Mouse (Mus musculus) intestine, postnatal 0 days (tissue): ENCODE measurements at regions not wholly inside any gene's neighbourhood (a gene's known extent, or its start where the extent isn't known, plus 50 kb on each side); places are given as distances from the start of the nearest gene placed in this dataset.
"Not testable (repeated sequence)": the region's sequence is repeated elsewhere in the genome, so short reads cannot be mapped to it uniquely, and the experiment has no call there.

ENCODE experiments used
- ATAC-seq: fragments of 200-750 bp; cut with Nextera tagmentation; 2 replicates; pipeline ENCODE4 v1.8.0; 2017; ENCODE audit warnings: mild to moderate bottlenecking, moderate TSS enrichment, moderate library complexity
- H3K27ac ChIP-seq: fragments of 300-500 bp; sonication (generic); 2 replicates; pipeline ENCODE4 v1.5.1; 2014; ENCODE audit warnings: mild to moderate bottlenecking, low read depth, low read length, moderate library complexity
- H3K27me3 ChIP-seq: fragments of 300-500 bp; sonication (generic); replicated peaks from 2 replicates; pipeline ENCODE4 v1.6.1; 2014; ENCODE audit warnings: low read length, mixed read lengths; ENCODE audit not compliant: control insufficient read depth, insufficient read depth
- H3K36me3 ChIP-seq: fragments of 300-500 bp; sonication (generic); 2 replicates; pipeline ENCODE4 v1.6.1; 2014; ENCODE audit warnings: mild to moderate bottlenecking, moderate library complexity; ENCODE audit not compliant: control insufficient read depth, insufficient read depth
- H3K4me1 ChIP-seq: fragments of 300-500 bp; sonication (generic); replicated peaks from 2 replicates; pipeline ENCODE4 v1.6.1; 2014; ENCODE audit warnings: antibody characterized with exemption, low read length, mixed read lengths; ENCODE audit not compliant: control insufficient read depth, insufficient read depth
- H3K4me2 ChIP-seq: fragments of 300-500 bp; sonication (generic); replicated peaks from 2 replicates; pipeline ENCODE4 v1.6.1; 2014; ENCODE audit warnings: low read depth, mild to moderate bottlenecking, moderate library complexity
- H3K4me3 ChIP-seq: fragments of 300-500 bp; sonication (generic); 2 replicates; pipeline ENCODE4 v1.5.1; 2014; ENCODE audit warnings: low read depth, low read length
- H3K9ac ChIP-seq: fragments of 300-500 bp; sonication (generic); 2 replicates; pipeline ENCODE4 v1.6.1; 2014; ENCODE audit warnings: mild to moderate bottlenecking, low read depth, low read length
- H3K9me3 ChIP-seq: fragments of 300-500 bp; sonication (generic); 2 replicates; pipeline ENCODE4 v1.6.1; 2016; ENCODE audit warnings: mixed run types; ENCODE audit not compliant: control insufficient read depth
- CTCF ChIP-seq: sonication (generic); IDR thresholded peaks from 2 replicates; pipeline ENCODE4 v1.5.1; 2016; ENCODE audit warnings: low read depth, mild to moderate bottlenecking, control low read depth, antibody characterized with exemption, moderate library complexity
- WGBS: fragments of 180-500 bp; shearing (Covaris S2); extraction: QIAGEN DNeasy Blood & Tissue Kit; methylation state at CpG from one replicate; pipeline ENCODE4 v1.1.7; 2014; 5-methylcytosine and 5-hydroxymethylcytosine counted together

- Histone ChIP-seq H3K27me3 (no peaks in the 10 kb centered on the region), H3K9ac (no peak overlapping the region), H3K36me3 (no peaks in the 10 kb centered on the region), H3K9me3 (no peaks in the 10 kb centered on the region), H3K4me2 (0 out of 2 replicates have a peak overlapping the region, but pooled peaks have one; percentile 39), H3K27ac (no peak overlapping the region), H3K4me3 (no peak overlapping the region), H3K4me1 (no peaks in the 10 kb centered on the region)
- no peak for ATAC-seq
- 20% methylated on average over 10 of the region's 10 CpGs for WGBS
- no peak for TF ChIP-seq CTCF
Measured at GRCm38 (mm10) chr12:25475180-25475758, 378.3 kb upstream of the Id2 start.

- WGBS = 82% methylated on average over 10 of the region's 10 CpGs
- Histone ChIP-seq H3K27ac (no peak overlapping the region), H3K36me3 (no peaks in the 10 kb centered on the region), H3K9ac (no peak overlapping the region), H3K4me2 (no peak overlapping the region), H3K27me3 (no peaks in the 10 kb centered on the region), H3K4me3 (no peak overlapping the region), H3K9me3 (no peaks in the 10 kb centered on the region), H3K4me1 (no peaks in the 10 kb centered on the region)
- TF ChIP-seq CTCF = no peak
- ATAC-seq = no peak
Measured at GRCm38 (mm10) chr12:25469181-25469580, 372.2 kb upstream of the Id2 start.

- 57% methylated on average over 12 of the region's 12 CpGs for WGBS
- 0 out of 2 replicates have a peak, but pooled peaks have one; percentile 28 for ATAC-seq
- H3K4me3 ChIP-seq = no peak overlapping the region
- no peak overlapping the region for H3K4me2 ChIP-seq
- H3K27ac ChIP-seq = no peak overlapping the region
- no peaks in the 10 kb centered on the region for H3K27me3 ChIP-seq
- no peak for TF ChIP-seq CTCF
- H3K9me3 ChIP-seq = no peaks in the 10 kb centered on the region
- no peaks in the 10 kb centered on the region for H3K36me3 ChIP-seq
- no peak overlapping the region for H3K9ac ChIP-seq
- H3K4me1 ChIP-seq = no peaks in the 10 kb centered on the region
Measured at GRCm38 (mm10) chr12:25467789-25468188, 370.8 kb upstream of the Id2 start.

- not testable (repeated sequence) for H3K9me3 ChIP-seq, H3K4me2 ChIP-seq, H3K36me3 ChIP-seq, H3K9ac ChIP-seq, H3K4me1 ChIP-seq, H3K27me3 ChIP-seq, H3K27ac ChIP-seq, ATAC-seq, H3K4me3 ChIP-seq
- 81% methylated on average over 2 of the region's 2 CpGs for WGBS
Measured at GRCm38 (mm10) chr12:25462690-25463089, 365.8 kb upstream of the Id2 start.

GRCm38 (mm10) chr12:25455281-25455989 lies 358.5 kb upstream of the Id2 start:
- WGBS = 82% methylated on average over 7 of the region's 7 CpGs
- no peaks in the 10 kb centered on the region for H3K27me3 ChIP-seq
- ATAC-seq = no peak
- H3K4me2 ChIP-seq = no peak overlapping the region
- H3K9ac ChIP-seq = no peak overlapping the region
- no peak overlapping the region for H3K4me3 ChIP-seq
- H3K27ac ChIP-seq = no peak overlapping the region
- TF ChIP-seq CTCF = no peak
- H3K9me3 ChIP-seq = no peaks in the 10 kb centered on the region
- no peaks in the 10 kb centered on the region for H3K36me3 ChIP-seq
- no peaks in the 10 kb centered on the region for H3K4me1 ChIP-seq

- WGBS = 64% methylated on average over 3 of the region's 3 CpGs
- H3K27me3 ChIP-seq = no peaks in the 10 kb centered on the region
- ATAC-seq = no peak
Measured at GRCm38 (mm10) chr12:25453356-25453755, 356.4 kb upstream of the Id2 start.

More at GRCm38 (mm10) chr12:25453356-25453755, 356.4 kb upstream of the Id2 start:
- H3K9me3 ChIP-seq = no peaks in the 10 kb centered on the region
- H3K9ac ChIP-seq = no peak overlapping the region
- no peak overlapping the region for H3K27ac ChIP-seq
- no peaks in the 10 kb centered on the region for H3K4me1 ChIP-seq
- H3K36me3 ChIP-seq = no peaks in the 10 kb centered on the region
- TF ChIP-seq CTCF = no peak
- no peak overlapping the region for H3K4me2 ChIP-seq
- no peak overlapping the region for H3K4me3 ChIP-seq
